Mouse (Mus musculus): Measurements from ENCODE around the gene Kit.

GRCm38 (mm10) chr5:75561231-75561630 is 13.5 kb upstream of the Kit start:
- TF ChIP-seq CTCF (IDR thresholded peaks at IDR 0.05; ENCODE audit: low read depth, low read length) (no peak), TAL1 (conservative IDR thresholded peaks at IDR 0.05; ENCODE audit: low read depth, low read length) (no peak)
